Mouse (Mus musculus) layer of hippocampus, adult 6 months (tissue): ENCODE results near the gene Srr. TPM values are rescaled to one million over a fixed set of nuclear protein-coding genes. Genes with fewer than 3 reads are reported as not detected.

Source experiments
- long read RNA-seq, 2 experiments: library from polyadenylated mRNA; unstranded; transcript quantifications; one replicate each; pipeline ENCODE4 v2.0.0; 2019 to 2020
- microRNA-seq: library from miRNA; unstranded; fragments of <30 nt; microRNA quantifications from one replicate; pipeline ENCODE4 v1.2.0, GENCODE M21; 2020
- polyA plus RNA-seq: library from polyadenylated mRNA; unstranded; fragments of <200 nt; fragmentation: Nextera tagmentation; gene quantifications from 2 replicates; pipeline ENCODE4 v1.2.3, GENCODE M21; 2021

Srr gene
- 59.9 and 61.9 TPM in 2 replicates for polyA plus RNA-seq
- long read RNA-seq, experiment 1, transcript Srr-204 (8 exons, 3,183 nt) = major isoform, 31 of 71 reads
- long read RNA-seq, experiment 1, transcript Srr-201 (9 exons, 3,699 nt) = minor isoform, 13 of 71 reads
- long read RNA-seq, experiment 1, partial matches to known transcripts = 12 of 71 reads
- long read RNA-seq, experiment 1, other reads (novel, unspliced or antisense) = 15 of 71 reads
- long read RNA-seq, experiment 2, transcript Srr-204 (8 exons, 3,183 nt) = major isoform, 161 of 314 reads
- long read RNA-seq, experiment 2, transcript Srr-201 (9 exons, 3,699 nt) = minor isoform, 79 of 314 reads
- long read RNA-seq, experiment 2, partial matches to known transcripts = 10 of 314 reads
- long read RNA-seq, experiment 2, other reads (novel, unspliced or antisense) = 64 of 314 reads

GRCm38 (mm10) chr11:74925577-74926387 is at the start of gene Srr, which contains the start of gene Smg6:
Srr (minus strand) TSS chr11:74925948.
Smg6 (plus strand) TSS chr11:74925823.

GRCm38 (mm10) chr11:74897678-74898516 is 27.9 kb downstream of the Srr start, which contains the start of gene Tsr1:
Tsr1 (plus strand) TSS chr11:74898071.

GRCm38 (mm10) chr11:74896901-74897677 is 28.7 kb downstream of the Srr start, which contains the start of gene Sgsm2:
Sgsm2 (minus strand) TSS chr11:74897060.

Small RNA genes lying within 50 kb of the gene (microRNA-seq; reads per million reads assigned to microRNA genes)
- 7.5 reads per million, percentile 26 among the genes with 10 or more reads in this experiment for gene Mir6926

Other genes with a start within 250 kb of the Srr start
- gene Pafah1b1, start 201.3 kb downstream of the Srr start, polyA plus RNA-seq = 27.9 and 29.9 TPM in 2 replicates
- gene Mettl16, start 155.1 kb downstream of the Srr start, polyA plus RNA-seq = 13.3 and 19.1 TPM in 2 replicates
- gene Mnt, start 95.0 kb downstream of the Srr start, polyA plus RNA-seq = 3.7 and 4.3 TPM in 2 replicates
- gene Sgsm2, start 28.9 kb downstream of the Srr start, polyA plus RNA-seq = 6.5 and 7.5 TPM in 2 replicates
- gene Tsr1, start 27.9 kb downstream of the Srr start, polyA plus RNA-seq = 13.0 and 14.4 TPM in 2 replicates
- 4.2 and 4.6 TPM in 2 replicates for gene Smg6, start 125 bp downstream of the Srr start, polyA plus RNA-seq
- gene Hic1, start 243.6 kb upstream of the Srr start, polyA plus RNA-seq = 0.39 and 0.54 TPM in 2 replicates